Mouse (Mus musculus): ENCODE measurements around the gene Tnfrsf11a.

DNA sequence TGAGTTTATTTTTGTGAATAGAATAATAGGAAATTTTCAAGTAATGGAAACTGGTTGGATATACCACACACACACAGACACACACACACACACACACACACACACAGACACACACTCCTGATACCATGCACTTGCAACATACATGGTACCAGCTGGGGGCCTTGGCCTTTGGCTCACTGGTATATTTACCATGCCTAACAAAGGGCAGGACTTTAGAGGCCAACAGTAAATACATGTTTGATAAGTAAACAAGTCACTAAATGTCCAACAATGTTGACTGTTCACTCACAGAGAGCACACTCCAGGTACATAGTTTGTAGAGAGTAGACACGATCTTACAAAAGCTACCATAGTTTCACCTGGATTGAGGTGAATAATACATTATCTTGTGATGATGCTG, 104.6 kb downstream of the Tnfrsf11a start:
- TF ChIP-seq CTCF (IDR thresholded peaks at IDR 0.05; ENCODE audit: insufficient read depth, low read length) (no peak), POLR2A (IDR thresholded peaks at IDR 0.05; ENCODE audit: borderline replicate concordance, extremely low read depth, low read depth, low read length) (no peak)
